Mouse (Mus musculus) kidney, embryonic 15.5 days (tissue): ENCODE results near the gene Plekhb2. TPM values are rescaled to one million over a fixed set of nuclear protein-coding genes. Genes with fewer than 3 reads are reported as not detected.

ENCODE experiments used
- ATAC-seq: fragments of 200-750 bp; cut with Nextera tagmentation; replicated peaks from 2 replicates; pipeline ENCODE4 v1.8.0; 2017; ENCODE audit warnings: moderate TSS enrichment; ENCODE audit not compliant: low FRiP score
- H3K27ac ChIP-seq: fragments of 300-500 bp; sonication (generic); 2 replicates; pipeline ENCODE4 v1.5.1; 2015; ENCODE audit warnings: mild to moderate bottlenecking, inconsistent platforms
- H3K27me3 ChIP-seq: fragments of 300-500 bp; sonication (generic); 2 replicates; pipeline ENCODE4 v1.6.1; 2015; ENCODE audit warnings: inconsistent platforms
- H3K36me3 ChIP-seq: fragments of 300-500 bp; sonication (generic); 2 replicates; pipeline ENCODE4 v1.6.1; 2015; ENCODE audit warnings: inconsistent platforms
- H3K4me1 ChIP-seq: fragments of 300-500 bp; sonication (generic); 2 replicates; pipeline ENCODE4 v1.6.1; 2015; ENCODE audit warnings: inconsistent platforms
- H3K4me2 ChIP-seq: fragments of 300-500 bp; sonication (generic); 2 replicates; pipeline ENCODE4 v1.6.1; 2015; ENCODE audit warnings: moderate library complexity, mild to moderate bottlenecking, inconsistent platforms
- H3K4me3 ChIP-seq: fragments of 300-500 bp; sonication (generic); replicated peaks from 2 replicates; pipeline ENCODE4 v1.5.1; 2015; ENCODE audit warnings: mild to moderate bottlenecking, inconsistent platforms
- H3K9ac ChIP-seq: fragments of 300-500 bp; sonication (generic); 2 replicates; pipeline ENCODE4 v1.6.1; 2015; ENCODE audit warnings: mild to moderate bottlenecking, inconsistent platforms
- H3K9me3 ChIP-seq: fragments of 300-500 bp; sonication (generic); replicated peaks from 2 replicates; pipeline ENCODE4 v1.6.1; 2016; ENCODE audit warnings: inconsistent platforms
- WGBS: fragments of 180-500 bp; shearing (Covaris S2); methylation state at CpG from one replicate; pipeline ENCODE4 v1.1.7; 2015; ENCODE audit warnings: mixed read lengths; 5-methylcytosine and 5-hydroxymethylcytosine counted together
- polyA plus RNA-seq: library from polyadenylated mRNA; unstranded; fragments of >200 nt; fragmentation: Nextera tagmentation; extraction: Ambion mirVana; gene quantifications from 2 replicates; pipeline ENCODE4 v1.2.1, GENCODE M21; 2015

The Plekhb2 gene
- 34.2 and 37.8 TPM in 2 replicates for polyA plus RNA-seq

- peak; percentile 87 for ATAC-seq
- Histone ChIP-seq H3K4me3 (peak within 1 kb of the TSS; percentile 77), H3K36me3 (no peaks in the 10 kb centered on the region), H3K9me3 (no peaks in the 10 kb centered on the region), H3K27me3 (no peaks in the 10 kb centered on the region), H3K4me1 (peaks cover 31% of the 10 kb centered on the region), H3K27ac (peak within 1 kb of the TSS; percentile 78), H3K4me2 (peak within 1 kb of the TSS; percentile 91), H3K9ac (peak within 1 kb of the TSS; percentile 68)
- under 1% methylated on average over 38 of the region's 40 CpGs for WGBS
Observed at GRCm38 (mm10) chr1:34849745-34850342, at the start of gene Plekhb2. Plekhb2 (plus strand) TSS chr1:34849976.

DNA sequence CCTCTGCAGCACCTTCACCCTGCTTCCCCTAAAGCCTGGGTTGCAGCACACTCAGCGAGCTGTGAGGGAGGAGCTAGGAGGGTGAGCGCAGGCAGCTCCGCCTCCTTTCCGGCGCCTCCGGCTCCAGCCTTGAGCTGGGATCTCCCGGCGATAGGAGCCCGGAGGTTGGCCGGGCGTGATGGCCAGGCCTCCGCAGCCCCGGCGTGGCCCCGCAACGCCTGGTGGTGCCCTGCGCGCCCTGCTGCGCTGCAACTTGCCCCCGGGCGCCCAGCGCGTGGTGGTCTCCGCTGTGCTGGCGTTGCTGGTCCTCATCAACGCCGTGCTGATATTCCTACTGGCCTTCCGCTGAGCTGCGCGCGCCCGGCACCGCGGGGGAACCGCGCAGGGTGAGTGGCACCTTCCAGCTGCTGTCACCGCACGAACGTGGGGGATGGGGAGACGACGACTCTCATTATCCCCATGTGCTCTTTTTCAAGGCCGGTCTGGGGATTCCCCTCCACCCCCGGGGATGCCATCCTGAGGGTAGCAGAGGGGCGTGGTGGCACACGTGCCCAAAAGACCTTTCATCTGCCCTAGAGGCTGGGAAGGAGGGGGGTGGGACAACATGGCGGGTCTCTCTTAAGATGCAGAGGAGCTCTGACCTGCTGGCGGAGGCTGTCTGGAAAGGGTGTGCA is 48.0 kb upstream of the Plekhb2 start:
- peak overlapping the region; percentile 48 for H3K9ac ChIP-seq
- H3K4me2 ChIP-seq = peak overlapping the region; percentile 91
- peak; percentile 91 for ATAC-seq
- WGBS = 1% methylated on average over 37 of the region's 47 CpGs
- no peaks in the 10 kb centered on the region for H3K9me3 ChIP-seq
- H3K4me3 ChIP-seq = peak overlapping the region; percentile 67
- no peaks in the 10 kb centered on the region for H3K36me3 ChIP-seq
- no peak overlapping the region for H3K27ac ChIP-seq
- H3K4me1 ChIP-seq = peaks cover 16% of the 10 kb centered on the region
- H3K27me3 ChIP-seq = peaks cover 8% of the 10 kb centered on the region; the same call in 1 of the 2 replicates

DNA sequence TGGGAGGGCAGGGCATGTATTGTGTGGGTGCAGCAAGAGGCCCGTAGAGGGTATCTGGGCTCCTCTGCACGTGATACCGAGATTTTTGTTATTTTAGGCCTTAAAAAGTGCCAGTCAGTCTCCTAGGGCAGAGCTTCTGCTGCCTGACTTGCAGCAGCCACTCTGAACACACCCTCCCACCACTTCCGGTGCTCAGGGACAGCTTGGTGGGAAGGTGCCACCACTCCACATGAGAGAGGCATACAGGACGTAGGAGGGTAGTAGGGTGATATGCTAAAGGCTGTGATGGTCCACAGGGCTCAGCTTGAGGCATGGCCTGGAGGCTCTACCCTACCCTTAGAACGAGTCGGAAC is 47.5 kb upstream of the Plekhb2 start:
- peak overlapping the region; percentile 91 for H3K4me2 ChIP-seq
- peak overlapping the region; percentile 67 for H3K4me3 ChIP-seq
- WGBS = 25% methylated on average over 7 of the region's 7 CpGs
- no peaks in the 10 kb centered on the region for H3K36me3 ChIP-seq
- no peaks in the 10 kb centered on the region for H3K9me3 ChIP-seq
- H3K4me1 ChIP-seq = peaks cover 20% of the 10 kb centered on the region
- ATAC-seq = no peak
- H3K27me3 ChIP-seq = peaks cover 8% of the 10 kb centered on the region; the same call in 1 of the 2 replicates
- H3K9ac ChIP-seq = peak overlapping the region; percentile 48; the same call in 1 of the 2 replicates
- no peak overlapping the region for H3K27ac ChIP-seq

- peaks cover 8% of the 10 kb centered on the region; the same call in 1 of the 2 replicates for H3K27me3 ChIP-seq
- no peak overlapping the region for H3K27ac ChIP-seq
- H3K9ac ChIP-seq = no peak overlapping the region
- H3K4me3 ChIP-seq = no peak overlapping the region
- 85% methylated on average over 7 of the region's 7 CpGs for WGBS
- H3K9me3 ChIP-seq = no peaks in the 10 kb centered on the region
- peaks cover 20% of the 10 kb centered on the region for H3K4me1 ChIP-seq
- no peak overlapping the region for H3K4me2 ChIP-seq
- no peak for ATAC-seq
- H3K36me3 ChIP-seq = peaks cover 11% of the 10 kb centered on the region; the same call in 1 of the 2 replicates
Observed at GRCm38 (mm10) chr1:34804863-34805262, 44.9 kb upstream of the Plekhb2 start.

GRCm38 (mm10) chr1:34805931-34806520 is 43.8 kb upstream of the Plekhb2 start:
- WGBS = 20% methylated on average over 35 of the region's 35 CpGs
- Histone ChIP-seq H3K9me3 (no peaks in the 10 kb centered on the region), H3K4me2 (peak overlapping the region; percentile 21; the same call in 1 of the 2 replicates), H3K27me3 (peaks cover 8% of the 10 kb centered on the region; the same call in 1 of the 2 replicates), H3K4me1 (peaks cover 19% of the 10 kb centered on the region), H3K27ac (no peak overlapping the region), H3K4me3 (no peak overlapping the region), H3K36me3 (peaks cover 23% of the 10 kb centered on the region), H3K9ac (no peak overlapping the region)
- ATAC-seq = no peak

DNA sequence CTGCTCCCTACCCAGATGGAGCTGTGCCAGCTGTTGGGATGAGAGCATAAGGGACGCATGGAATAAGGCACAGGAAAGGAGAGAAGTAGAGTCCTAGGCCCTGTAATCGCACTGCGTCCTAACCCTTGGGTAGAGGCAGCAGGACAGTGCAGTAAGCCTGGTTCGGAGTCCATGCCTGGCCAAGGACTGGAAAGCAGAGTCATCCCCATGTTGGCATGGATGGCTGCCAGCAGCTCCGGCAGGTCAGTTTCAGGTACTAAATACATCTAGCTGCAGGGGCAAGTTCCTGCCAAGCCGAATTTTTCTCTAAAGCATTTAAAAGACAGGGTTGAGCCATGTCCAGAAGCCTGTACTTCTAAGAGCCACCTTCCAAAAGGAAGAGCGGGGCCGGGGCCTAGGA is 41.3 kb upstream of the Plekhb2 start:
- Histone ChIP-seq H3K4me3 (no peak overlapping the region), H3K4me1 (peaks cover 9% of the 10 kb centered on the region), H3K9ac (no peak overlapping the region), H3K4me2 (no peak overlapping the region), H3K9me3 (no peaks in the 10 kb centered on the region), H3K27me3 (peaks cover 8% of the 10 kb centered on the region; the same call in 1 of the 2 replicates), H3K27ac (no peak overlapping the region), H3K36me3 (peaks cover 45% of the 10 kb centered on the region)
- ATAC-seq = no peak
- WGBS = 88% methylated on average over 8 of the region's 8 CpGs

- WGBS = 91% methylated on average over 11 of the region's 11 CpGs
- no peak overlapping the region for H3K9ac ChIP-seq
- no peak overlapping the region for H3K27ac ChIP-seq
- H3K9me3 ChIP-seq = no peaks in the 10 kb centered on the region
- H3K4me3 ChIP-seq = no peak overlapping the region
- H3K4me2 ChIP-seq = no peak overlapping the region
- peaks cover 9% of the 10 kb centered on the region for H3K4me1 ChIP-seq
- no peak for ATAC-seq
- peaks cover 8% of the 10 kb centered on the region; the same call in 1 of the 2 replicates for H3K27me3 ChIP-seq
- peaks cover 62% of the 10 kb centered on the region for H3K36me3 ChIP-seq
Observed at GRCm38 (mm10) chr1:34810293-34810692, 39.5 kb upstream of the Plekhb2 start.

DNA sequence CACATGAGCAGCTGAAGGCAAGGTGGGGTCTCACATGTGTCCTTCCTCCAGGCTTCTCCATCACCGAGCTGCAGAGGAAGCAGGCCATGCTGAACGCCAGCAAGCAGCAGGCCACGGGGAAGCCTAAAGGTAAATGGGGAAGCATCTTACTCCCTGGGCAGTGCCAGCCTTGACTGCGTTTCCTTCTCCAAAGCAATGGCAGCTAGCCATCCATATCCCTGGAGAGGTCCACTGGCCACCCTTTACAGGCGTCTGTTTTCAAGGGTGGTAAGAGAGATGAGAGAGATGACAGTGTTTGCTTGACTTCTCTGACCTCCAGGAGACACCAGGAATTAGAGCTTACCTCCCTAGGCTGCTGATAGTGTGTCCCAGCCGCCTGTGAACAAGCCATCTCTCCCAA is 38.7 kb upstream of the Plekhb2 start:
- no peak for ATAC-seq
- no peak overlapping the region for H3K9ac ChIP-seq
- peaks cover under 1% of the 10 kb centered on the region; the same call in 1 of the 2 replicates for H3K27me3 ChIP-seq
- H3K27ac ChIP-seq = no peak overlapping the region
- no peak overlapping the region for H3K4me3 ChIP-seq
- peaks cover 70% of the 10 kb centered on the region for H3K36me3 ChIP-seq
- WGBS = 65% methylated on average over 6 of the region's 6 CpGs
- no peaks in the 10 kb centered on the region for H3K9me3 ChIP-seq
- peaks cover 8% of the 10 kb centered on the region for H3K4me1 ChIP-seq
- no peak overlapping the region for H3K4me2 ChIP-seq

DNA sequence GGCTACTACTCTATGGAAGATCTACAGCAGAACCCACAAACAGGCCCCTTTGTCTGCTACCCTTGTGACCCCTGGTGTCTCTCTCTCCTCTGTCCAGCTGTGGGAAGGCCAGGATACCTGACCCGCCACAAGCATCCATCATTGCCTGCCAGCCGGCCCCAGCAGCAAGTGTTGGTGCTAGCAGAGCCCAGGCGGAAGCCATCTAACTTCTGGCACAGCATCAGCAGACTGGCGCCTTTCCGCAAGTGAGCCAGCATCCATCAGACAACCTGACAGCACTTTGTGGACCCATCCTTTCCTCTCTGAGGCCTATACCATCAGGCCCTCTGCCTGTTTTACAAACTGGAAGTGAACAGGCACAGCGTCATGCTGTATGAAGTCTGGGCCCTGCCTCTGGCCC is 38.2 kb upstream of the Plekhb2 start:
- 61% methylated on average over 6 of the region's 6 CpGs for WGBS
- no peaks in the 10 kb centered on the region for H3K9me3 ChIP-seq
- no peak overlapping the region for H3K4me2 ChIP-seq
- peak; percentile 17; the same call in 1 of the 2 replicates for ATAC-seq
- no peak overlapping the region for H3K27ac ChIP-seq
- H3K36me3 ChIP-seq = peaks cover 75% of the 10 kb centered on the region
- peaks cover 4% of the 10 kb centered on the region; the same call in 1 of the 2 replicates for H3K4me1 ChIP-seq
- H3K4me3 ChIP-seq = no peak overlapping the region
- H3K27me3 ChIP-seq = no peaks in the 10 kb centered on the region
- H3K9ac ChIP-seq = no peak overlapping the region

DNA sequence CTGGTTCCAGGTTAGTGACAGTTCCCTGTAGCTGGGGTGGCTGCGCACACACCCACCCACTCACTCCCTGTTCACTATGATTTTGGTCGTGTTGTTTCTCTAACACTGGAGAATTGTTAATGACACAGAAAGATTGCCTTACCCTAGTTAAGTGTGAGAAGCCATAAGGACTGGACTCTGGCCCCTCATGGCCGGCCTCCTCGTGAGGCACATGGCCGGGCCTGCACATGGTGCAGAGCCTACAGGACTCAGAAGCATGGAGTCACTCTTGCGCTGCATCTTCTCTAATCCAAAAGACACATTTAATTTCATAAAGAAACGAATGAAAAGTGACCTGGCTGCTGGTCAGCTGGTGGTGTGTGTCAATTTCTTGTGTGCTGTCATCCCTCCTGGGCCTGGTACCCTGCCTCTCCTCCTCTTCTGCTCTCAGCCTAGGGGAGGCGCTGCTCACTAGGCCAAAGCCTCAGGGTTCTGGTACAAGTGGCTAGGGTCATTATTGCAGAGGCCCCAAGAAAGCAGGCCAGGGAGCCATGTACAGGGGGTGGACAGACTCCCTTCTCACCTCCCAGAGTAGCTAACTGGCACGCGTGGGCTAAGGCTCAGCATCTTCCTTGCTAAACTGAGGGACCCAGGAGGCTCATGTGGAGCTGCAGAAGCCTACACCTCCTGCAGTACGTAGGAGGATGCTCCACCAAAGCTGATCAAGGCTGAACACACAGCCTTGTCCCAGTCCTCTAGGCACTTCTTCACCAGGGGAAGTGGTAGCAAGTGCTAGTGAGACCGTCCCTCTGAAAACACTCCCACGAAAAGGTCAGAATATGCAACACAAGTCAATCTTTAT is 37.1 kb upstream of the Plekhb2 start:
- no peak overlapping the region for H3K9ac ChIP-seq
- no peak overlapping the region for H3K27ac ChIP-seq
- ATAC-seq = no peak
- no peaks in the 10 kb centered on the region for H3K9me3 ChIP-seq
- no peak overlapping the region for H3K4me2 ChIP-seq
- 86% methylated on average over 13 of the region's 13 CpGs for WGBS
- H3K27me3 ChIP-seq = no peaks in the 10 kb centered on the region
- H3K36me3 ChIP-seq = peaks cover 85% of the 10 kb centered on the region
- no peak overlapping the region for H3K4me3 ChIP-seq
- no peaks in the 10 kb centered on the region for H3K4me1 ChIP-seq

GRCm38 (mm10) chr1:34815843-34816242 is 33.9 kb upstream of the Plekhb2 start:
- Histone ChIP-seq H3K4me1 (no peaks in the 10 kb centered on the region), H3K4me3 (no peak overlapping the region), H3K9ac (no peak overlapping the region), H3K27me3 (no peaks in the 10 kb centered on the region), H3K27ac (no peak overlapping the region), H3K9me3 (no peaks in the 10 kb centered on the region), H3K36me3 (peaks cover 97% of the 10 kb centered on the region), H3K4me2 (no peak overlapping the region)
- WGBS = 90% methylated on average over 6 of the region's 6 CpGs
- no peak for ATAC-seq
